Mouse (Mus musculus) hindbrain, postnatal 0 days (tissue): ENCODE measurements around the gene Fnbp1. TPM values are rescaled to one million over a fixed set of nuclear protein-coding genes. Genes with fewer than 3 reads are reported as not detected.

Experiments used
- ATAC-seq: fragments of 200-750 bp; cut with Nextera tagmentation; 2 replicates; pipeline ENCODE4 v1.8.0; 2017; ENCODE audit warnings: mild to moderate bottlenecking, moderate TSS enrichment, moderate library complexity
- DNase-seq: peaks from one replicate; pipeline ENCODE4 v3.0.0-alpha.2; 2015; ENCODE audit warnings: low spot score
- H3K27ac ChIP-seq: fragments of 300-500 bp; sonication (generic); 2 replicates; pipeline ENCODE4 v1.5.1; 2014; ENCODE audit warnings: mild to moderate bottlenecking
- H3K27me3 ChIP-seq: fragments of 300-500 bp; sonication (generic); 2 replicates; pipeline ENCODE4 v1.6.1; 2014; ENCODE audit warnings: low read length, mixed read lengths; ENCODE audit not compliant: insufficient read depth
- H3K36me3 ChIP-seq: fragments of 300-500 bp; sonication (generic); 2 replicates; pipeline ENCODE4 v1.6.1; 2014; ENCODE audit warnings: low read length, mixed read lengths; ENCODE audit not compliant: insufficient read depth
- H3K4me1 ChIP-seq: fragments of 300-500 bp; sonication (generic); 2 replicates; pipeline ENCODE4 v1.6.1; 2014; ENCODE audit warnings: antibody characterized with exemption, low read length, mixed read lengths; ENCODE audit not compliant: insufficient read depth
- H3K4me2 ChIP-seq: fragments of 300-500 bp; sonication (generic); 2 replicates; pipeline ENCODE4 v1.6.1; 2014; ENCODE audit warnings: low read depth, mild to moderate bottlenecking, low read length, moderate library complexity, mixed read lengths
- H3K4me3 ChIP-seq: fragments of 300-500 bp; sonication (generic); 2 replicates; pipeline ENCODE4 v1.5.1; 2014; ENCODE audit warnings: low read length
- H3K9ac ChIP-seq: fragments of 300-500 bp; sonication (generic); replicated peaks from 2 replicates; pipeline ENCODE4 v1.6.1; 2014; ENCODE audit warnings: mild to moderate bottlenecking, low read length, moderate library complexity, mixed read lengths
- H3K9me3 ChIP-seq: fragments of 300-500 bp; sonication (generic); 2 replicates; pipeline ENCODE4 v1.6.1; 2016; ENCODE audit warnings: low read length, mixed read lengths
- CTCF ChIP-seq: IDR thresholded peaks from 2 replicates; pipeline ENCODE4 v1.5.1; 2016; ENCODE audit warnings: antibody characterized with exemption, control low read depth, low read depth
- WGBS: fragments of 180-500 bp; shearing (Covaris S2); extraction: QIAGEN DNeasy Blood & Tissue Kit; methylation state at CpG from one replicate; pipeline ENCODE4 v1.1.7; 2014; 5-methylcytosine and 5-hydroxymethylcytosine counted together
- polyA plus RNA-seq: library from polyadenylated mRNA; unstranded; fragments of >200 nt; fragmentation: Nextera tagmentation; extraction: Ambion mirVana; gene quantifications from 2 replicates; pipeline ENCODE4 v1.2.1, GENCODE M21; 2015
- total RNA-seq: library from RNA; depleted of rRNA; stranded (reverse); fragments of >200 nt; gene quantifications from 2 replicates; pipeline ENCODE4 v1.2.3, GENCODE M21; 2014

Fnbp1 gene
- total and polyA plus RNA-seq, 2 experiments from 2014 or later: 24.1 to 32.1 TPM

- H3K27me3 ChIP-seq: no peaks in the 10 kb centered on the region
- no peak for ATAC-seq
- H3K36me3 ChIP-seq: no peaks in the 10 kb centered on the region
- H3K4me2 ChIP-seq: peak overlapping the region; percentile 70
- no peaks in the 10 kb centered on the region for H3K9me3 ChIP-seq
- peak overlapping the region; percentile 96; the same call in 1 of the 2 replicates for H3K9ac ChIP-seq
- peak overlapping the region; percentile 93; the same call in 1 of the 2 replicates for H3K27ac ChIP-seq
- peaks cover 9% of the 10 kb centered on the region for H3K4me1 ChIP-seq
- WGBS: 30% methylated on average over 3 of the region's 3 CpGs
- TF ChIP-seq CTCF: 0 out of 2 replicates have a peak, but pooled peaks have one; percentile 30
- no peak for DNase-seq
- H3K4me3 ChIP-seq: peak overlapping the region; percentile 96
Observed at GRCm38 (mm10) chr2:31142505-31142904, 697 bp upstream of the Fnbp1 start.

- TF ChIP-seq CTCF: no peak
- DNase-seq: peak; percentile 56
Observed at GRCm38 (mm10) chr2:31141074-31141866, 538 bp downstream of the Fnbp1 start.

GRCm38 (mm10) chr2:31140772-31141073, 1.1 kb downstream of the Fnbp1 start:
- Histone ChIP-seq H3K4me2 (peak overlapping the region; percentile 70), H3K4me3 (peak overlapping the region; percentile 96), H3K27me3 (no peaks in the 10 kb centered on the region), H3K27ac (peak overlapping the region; percentile 93), H3K4me1 (peaks cover 9% of the 10 kb centered on the region), H3K36me3 (no peaks in the 10 kb centered on the region), H3K9me3 (no peaks in the 10 kb centered on the region), H3K9ac (peak overlapping the region; percentile 96)
- DNase-seq (peak; percentile 45), ATAC-seq (0 out of 2 replicates have a peak, but pooled peaks have one; percentile 41)
- 5% methylated on average over 10 of the region's 10 CpGs for WGBS
- no peak for TF ChIP-seq CTCF

More at GRCm38 (mm10) chr2:31141074-31141866, 538 bp downstream of the Fnbp1 start:
- Histone ChIP-seq H3K9ac (peak overlapping the region; percentile 96), H3K4me1 (peaks cover 9% of the 10 kb centered on the region), H3K4me3 (peak overlapping the region; percentile 96), H3K4me2 (peak overlapping the region; percentile 70), H3K27me3 (no peaks in the 10 kb centered on the region), H3K36me3 (no peaks in the 10 kb centered on the region), H3K9me3 (no peaks in the 10 kb centered on the region), H3K27ac (peak overlapping the region; percentile 93)
- peak; percentile 61 for ATAC-seq
- 1% methylated on average over 75 of the region's 78 CpGs for WGBS

- Histone ChIP-seq H3K27ac (peak overlapping the region; percentile 93; the same call in 1 of the 2 replicates), H3K4me2 (peak overlapping the region; percentile 70), H3K9me3 (no peaks in the 10 kb centered on the region), H3K4me3 (peak overlapping the region; percentile 96), H3K27me3 (no peaks in the 10 kb centered on the region), H3K36me3 (no peaks in the 10 kb centered on the region), H3K4me1 (peaks cover 9% of the 10 kb centered on the region), H3K9ac (peak overlapping the region; percentile 96; the same call in 1 of the 2 replicates)
- 62% methylated on average over 12 of the region's 12 CpGs for WGBS
- DNase-seq: no peak
- no peak for ATAC-seq
- no peak for TF ChIP-seq CTCF
Observed at GRCm38 (mm10) chr2:31139991-31140771, 1.6 kb downstream of the Fnbp1 start.

GRCm38 (mm10) chr2:31139174-31139632, 2.6 kb downstream of the Fnbp1 start:
- DNase-seq (no peak), ATAC-seq (no peak)
- Histone ChIP-seq H3K27ac (no peak overlapping the region), H3K4me3 (no peak overlapping the region), H3K36me3 (no peaks in the 10 kb centered on the region), H3K4me1 (peaks cover 9% of the 10 kb centered on the region), H3K9me3 (no peaks in the 10 kb centered on the region), H3K9ac (no peak overlapping the region), H3K4me2 (no peak overlapping the region; the same call in 1 of the 2 replicates), H3K27me3 (no peaks in the 10 kb centered on the region)
- no peak for TF ChIP-seq CTCF
- WGBS: 65% methylated on average over 10 of the region's 10 CpGs

GRCm38 (mm10) chr2:31137018-31137590, 4.7 kb downstream of the Fnbp1 start:
- H3K36me3 ChIP-seq: no peaks in the 10 kb centered on the region
- no peak overlapping the region for H3K4me3 ChIP-seq
- H3K4me2 ChIP-seq: no peak overlapping the region
- ATAC-seq (no peak), DNase-seq (no peak)
- peaks cover 9% of the 10 kb centered on the region for H3K4me1 ChIP-seq
- TF ChIP-seq CTCF: no peak
- no peaks in the 10 kb centered on the region for H3K27me3 ChIP-seq
- no peak overlapping the region for H3K27ac ChIP-seq
- 76% methylated on average over 14 of the region's 14 CpGs for WGBS
- no peak overlapping the region for H3K9ac ChIP-seq
- H3K9me3 ChIP-seq: no peaks in the 10 kb centered on the region
